Mouse (Mus musculus) hindbrain, embryonic 12.5 days (tissue): ENCODE results near the gene Mybpc2. TPM values are rescaled to one million over a fixed set of nuclear protein-coding genes. Genes with fewer than 3 reads are reported as not detected.

Source experiments
- ATAC-seq: fragments of 200-750 bp; cut with Nextera tagmentation; 2 replicates; pipeline ENCODE4 v1.8.0; 2017; ENCODE audit warnings: moderate TSS enrichment; ENCODE audit not compliant: low FRiP score
- H3K27ac ChIP-seq: fragments of 300-500 bp; sonication (generic); 2 replicates; pipeline ENCODE4 v1.5.1; 2016; ENCODE audit warnings: mild to moderate bottlenecking
- H3K27me3 ChIP-seq: fragments of 300-500 bp; sonication (generic); 2 replicates; pipeline ENCODE4 v1.6.1; 2016; ENCODE audit warnings: mild to moderate bottlenecking
- H3K36me3 ChIP-seq: fragments of 300-500 bp; sonication (generic); 2 replicates; pipeline ENCODE4 v1.6.1; 2016; ENCODE audit warnings: mild to moderate bottlenecking
- H3K4me1 ChIP-seq: fragments of 300-500 bp; sonication (generic); 2 replicates; pipeline ENCODE4 v1.6.1; 2016
- H3K4me2 ChIP-seq: fragments of 300-500 bp; sonication (generic); replicated peaks from 2 replicates; pipeline ENCODE4 v1.6.1; 2016; ENCODE audit warnings: mild to moderate bottlenecking
- H3K4me3 ChIP-seq: fragments of 300-500 bp; sonication (generic); 2 replicates; pipeline ENCODE4 v1.5.1; 2016; ENCODE audit warnings: mild to moderate bottlenecking
- H3K9ac ChIP-seq: fragments of 300-500 bp; sonication (generic); 2 replicates; pipeline ENCODE4 v1.6.1; 2016; ENCODE audit warnings: mild to moderate bottlenecking, moderate library complexity
- H3K9me3 ChIP-seq: fragments of 300-500 bp; sonication (generic); replicated peaks from 2 replicates; pipeline ENCODE4 v1.6.1; 2016; ENCODE audit warnings: mild to moderate bottlenecking
- WGBS: fragments of 180-500 bp; shearing (Covaris S2); methylation state at CpG from one replicate; pipeline ENCODE4 v1.1.7; 2016; 5-methylcytosine and 5-hydroxymethylcytosine counted together
- polyA plus RNA-seq: library from polyadenylated mRNA; unstranded; fragments of >200 nt; fragmentation: Nextera tagmentation; extraction: Ambion mirVana; gene quantifications from 2 replicates; pipeline ENCODE4 v1.2.1, GENCODE M21; 2016

The Mybpc2 gene
- polyA plus RNA-seq, 1 experiment from 2014 or later, result 0.22 TPM

DNA sequence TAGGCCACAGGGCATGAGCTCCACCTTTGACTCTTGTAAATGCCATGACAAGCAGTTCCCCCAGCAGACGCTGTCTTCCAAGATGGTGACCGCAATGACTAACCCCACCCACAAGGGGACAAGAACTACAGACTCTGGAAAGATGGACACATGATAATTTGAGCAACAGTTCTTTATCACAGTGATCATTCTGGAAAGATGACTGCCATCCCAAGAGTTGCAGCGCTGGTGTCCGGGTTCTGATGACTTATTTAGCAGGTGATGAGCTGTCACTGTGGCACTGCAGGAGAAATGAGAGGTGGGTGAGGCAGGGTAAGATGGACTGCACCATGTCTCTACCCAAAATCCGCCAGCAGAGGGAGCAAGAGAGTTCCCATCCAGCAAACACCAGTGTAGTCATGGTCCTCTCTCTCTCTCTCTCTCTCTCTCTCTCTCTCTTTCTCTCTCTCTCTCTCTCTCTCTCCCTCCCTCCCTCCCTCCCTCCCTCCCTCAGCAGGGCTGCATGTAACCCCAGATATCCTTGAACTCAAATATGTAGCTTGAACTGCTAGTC, 22.8 kb downstream of the Mybpc2 start:
- Histone ChIP-seq H3K36me3 (no peaks in the 10 kb centered on the region), H3K9ac (no peak overlapping the region), H3K4me1 (peaks cover 7% of the 10 kb centered on the region), H3K27me3 (0 out of 2 replicates have a peak, but pooled peaks cover 2% of the 10 kb centered on the region), H3K4me3 (no peak overlapping the region), H3K4me2 (no peak overlapping the region), H3K27ac (no peak overlapping the region), H3K9me3 (no peaks in the 10 kb centered on the region)
- ATAC-seq, result 0 out of 2 replicates have a peak, but pooled peaks have one; percentile 56
- 39% methylated on average over 5 of the region's 5 CpGs for WGBS

DNA sequence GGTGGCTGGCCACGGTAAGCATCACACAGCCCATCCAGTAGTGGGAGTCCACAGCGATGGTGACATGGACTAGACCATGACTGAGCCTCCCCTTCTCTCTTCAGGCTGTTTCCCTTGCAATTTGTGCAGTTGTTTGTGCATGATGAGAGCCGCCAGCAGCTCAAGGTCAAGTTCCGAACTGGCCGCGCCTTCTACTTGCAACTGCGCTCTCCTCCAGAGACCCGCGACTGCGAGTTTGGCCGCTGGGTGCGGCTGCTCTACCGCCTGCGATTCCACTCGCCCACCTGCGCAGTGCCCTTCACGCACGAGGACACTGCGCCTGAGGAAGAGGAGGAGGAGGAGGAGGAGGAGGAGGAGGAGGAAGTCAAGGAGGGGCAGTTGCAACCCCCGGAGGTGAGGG, 24.4 kb downstream of the Mybpc2 start:
- ATAC-seq, result no peak
- no peaks in the 10 kb centered on the region for H3K36me3 ChIP-seq
- H3K9me3 ChIP-seq, result no peaks in the 10 kb centered on the region
- H3K4me2 ChIP-seq, result no peak overlapping the region
- no peak overlapping the region for H3K9ac ChIP-seq
- H3K4me1 ChIP-seq, result peaks cover 14% of the 10 kb centered on the region
- 57% methylated on average over 17 of the region's 20 CpGs for WGBS
- H3K27ac ChIP-seq, result no peak overlapping the region
- H3K4me3 ChIP-seq, result no peak overlapping the region
- 0 out of 2 replicates have a peak, but pooled peaks cover 2% of the 10 kb centered on the region for H3K27me3 ChIP-seq

DNA sequence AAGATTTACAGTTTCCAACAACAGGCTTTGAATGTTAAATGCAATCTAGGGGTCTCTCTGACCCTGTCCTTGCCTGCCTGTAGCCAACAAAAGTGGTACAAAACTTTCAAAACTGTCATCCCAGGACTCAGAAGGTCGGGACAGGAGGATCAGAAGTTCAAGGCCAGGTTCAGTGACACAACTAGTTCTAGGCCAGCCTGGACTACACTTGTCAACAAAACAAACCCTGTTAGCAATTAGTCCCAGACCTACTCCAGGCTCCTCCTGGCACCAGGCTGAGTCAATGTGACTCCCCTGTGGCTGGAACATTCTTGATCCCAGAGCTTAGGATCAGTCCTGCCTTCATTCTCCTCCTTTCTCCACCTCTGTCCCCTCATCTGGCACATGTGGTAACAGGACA, 25.5 kb downstream of the Mybpc2 start:
- WGBS, result 75% methylated on average over 1 of the region's 1 CpGs
- Histone ChIP-seq H3K4me2 (no peak overlapping the region), H3K36me3 (peaks cover 7% of the 10 kb centered on the region; the same call in 1 of the 2 replicates), H3K4me3 (no peak overlapping the region), H3K27ac (no peak overlapping the region), H3K9ac (no peak overlapping the region), H3K27me3 (0 out of 2 replicates have a peak, but pooled peaks cover 1% of the 10 kb centered on the region), H3K4me1 (peaks cover 20% of the 10 kb centered on the region), H3K9me3 (no peaks in the 10 kb centered on the region)
- ATAC-seq, result no peak

DNA sequence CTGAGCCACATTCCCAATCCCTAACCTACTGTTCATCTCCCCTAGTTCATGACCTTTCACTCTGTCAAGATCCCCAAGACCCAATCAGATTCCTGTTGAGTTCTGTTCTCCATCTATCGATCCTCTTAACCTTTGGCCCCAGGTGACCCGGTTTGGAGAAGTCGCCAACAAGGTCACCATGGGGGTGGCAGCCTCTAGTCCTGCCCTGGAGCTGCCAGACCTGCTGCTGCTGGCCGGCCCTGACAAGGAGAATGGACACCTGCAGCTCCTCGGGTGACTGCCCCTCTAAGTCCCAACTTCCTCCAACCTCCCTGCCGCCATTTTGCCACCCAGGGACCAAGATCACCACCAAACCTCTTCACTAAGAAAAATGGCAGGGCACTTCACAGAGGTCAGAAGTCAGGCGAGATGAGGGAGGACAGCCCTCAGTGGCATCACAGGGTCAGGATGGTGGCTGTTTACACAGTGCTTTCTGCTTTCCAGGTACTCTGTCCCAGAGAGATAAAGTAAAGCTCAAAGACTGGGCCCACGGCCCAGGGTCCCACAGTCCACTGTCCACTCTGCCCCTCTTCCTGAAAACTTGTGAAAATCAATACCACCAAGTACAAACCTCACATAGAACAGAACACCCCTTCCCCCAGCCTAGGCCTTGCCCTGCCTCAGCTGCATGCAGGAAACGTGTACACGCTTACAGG, 26.9 kb downstream of the Mybpc2 start:
- WGBS, result 86% methylated on average over 10 of the region's 10 CpGs
- ATAC-seq, result no peak
- Histone ChIP-seq H3K27ac (no peak overlapping the region), H3K4me1 (peaks cover 20% of the 10 kb centered on the region), H3K27me3 (no peaks in the 10 kb centered on the region), H3K4me2 (peak overlapping the region; percentile 82), H3K9ac (peak overlapping the region; percentile 87), H3K36me3 (peaks cover 20% of the 10 kb centered on the region), H3K4me3 (peak overlapping the region; percentile 77), H3K9me3 (no peaks in the 10 kb centered on the region)

GRCm38 (mm10) chr7:44496771-44497109, 27.7 kb downstream of the Mybpc2 start:
- H3K4me3 ChIP-seq, result peak overlapping the region; percentile 77
- WGBS, result under 1% methylated on average over 26 of the region's 26 CpGs

DNA sequence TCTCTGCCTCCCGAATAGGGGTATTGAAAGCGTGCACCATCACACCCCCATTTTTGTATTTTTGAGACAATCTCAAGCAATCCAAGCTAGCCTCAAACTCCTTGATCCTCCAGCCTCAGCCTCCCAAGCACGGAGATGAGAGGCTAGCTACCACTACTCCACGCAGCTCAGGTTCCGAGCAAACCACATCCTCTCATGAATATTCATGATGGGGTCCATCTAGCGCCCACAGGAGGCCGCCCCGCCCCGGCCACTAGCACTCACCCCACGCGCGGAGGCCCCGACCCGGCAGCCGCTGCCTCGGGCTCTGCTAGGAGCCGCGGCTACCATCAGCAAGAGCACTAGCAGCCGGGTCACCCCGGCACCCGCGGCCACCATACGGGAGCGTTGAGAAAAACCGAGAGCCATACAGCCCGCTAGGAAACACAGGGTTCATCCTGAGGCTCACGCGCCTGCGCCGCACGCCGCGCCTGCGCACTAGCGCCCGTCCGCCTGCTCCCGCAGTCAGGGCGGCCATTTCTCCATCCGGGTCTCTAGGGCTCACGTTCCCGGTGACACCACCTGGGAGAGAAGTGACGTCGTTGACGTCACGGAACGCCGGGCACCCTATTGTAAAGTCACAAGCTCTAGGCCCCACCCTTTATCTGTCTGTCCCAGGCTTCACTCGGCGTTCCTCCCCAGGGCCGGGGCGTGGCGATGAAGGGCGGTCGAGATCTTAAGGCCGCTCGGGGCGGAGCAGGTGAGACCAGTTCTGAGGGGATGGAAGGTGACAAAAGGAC, 28.3 kb downstream of the Mybpc2 start, which contains the start of the genes Emc10 and Fam71e1:
Gene Emc10 (minus strand): TSS at position 538 of the 779 bp plus-strand sequence.
Gene Fam71e1 (plus strand): TSS at position 590 of the 779 bp plus-strand sequence.
- H3K9ac ChIP-seq, result peak within 1 kb of the TSS; percentile 87
- peaks cover 20% of the 10 kb centered on the region for H3K4me1 ChIP-seq
- peak within 1 kb of the TSS; percentile 82 for H3K4me2 ChIP-seq
- peaks cover 33% of the 10 kb centered on the region for H3K36me3 ChIP-seq
- H3K4me3 ChIP-seq, result peak within 1 kb of the TSS; percentile 77
- WGBS, result under 1% methylated on average over 58 of the region's 58 CpGs
- ATAC-seq, result peak; percentile 97
- no peaks in the 10 kb centered on the region for H3K27me3 ChIP-seq
- H3K9me3 ChIP-seq, result no peaks in the 10 kb centered on the region
- peak within 1 kb of the TSS; percentile 94 for H3K27ac ChIP-seq

More at GRCm38 (mm10) chr7:44496771-44497109, 27.7 kb downstream of the Mybpc2 start:
- Histone ChIP-seq H3K27me3 (no peaks in the 10 kb centered on the region), H3K27ac (peak overlapping the region; percentile 94), H3K9ac (peak overlapping the region; percentile 87), H3K4me1 (peaks cover 20% of the 10 kb centered on the region), H3K9me3 (no peaks in the 10 kb centered on the region), H3K4me2 (peak overlapping the region; percentile 82), H3K36me3 (peaks cover 28% of the 10 kb centered on the region)
- ATAC-seq, result no peak

DNA sequence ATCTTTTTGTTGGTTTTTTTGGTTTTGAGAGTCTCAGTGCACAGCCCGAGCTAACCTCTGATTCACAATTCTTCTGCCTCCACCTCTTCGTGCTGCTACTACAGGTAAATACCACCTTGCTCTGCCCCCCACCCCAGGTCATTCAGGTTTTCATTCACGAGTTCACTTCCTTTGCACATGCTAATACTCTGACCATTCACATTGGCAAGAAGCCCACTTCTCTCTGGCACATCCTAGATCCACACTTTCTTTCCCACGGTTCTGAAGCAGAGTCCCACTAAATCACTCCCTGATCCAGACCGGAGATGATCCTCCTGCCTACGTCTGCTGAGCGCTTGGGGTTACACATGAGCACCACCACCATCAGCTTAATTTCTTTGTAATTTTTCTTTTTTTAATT, 29.4 kb downstream of the Mybpc2 start:
- H3K27me3 ChIP-seq, result no peaks in the 10 kb centered on the region
- WGBS, result 89% methylated on average over 7 of the region's 7 CpGs
- H3K36me3 ChIP-seq, result peaks cover 44% of the 10 kb centered on the region
- H3K4me3 ChIP-seq, result peak overlapping the region; percentile 77; the same call in 1 of the 2 replicates
- no peak for ATAC-seq
- H3K9me3 ChIP-seq, result no peaks in the 10 kb centered on the region
- H3K4me2 ChIP-seq, result peak overlapping the region; percentile 82
- H3K4me1 ChIP-seq, result peaks cover 20% of the 10 kb centered on the region
- H3K9ac ChIP-seq, result peak overlapping the region; percentile 81
- H3K27ac ChIP-seq, result 0 out of 2 replicates have a peak overlapping the region, but pooled peaks have one; percentile 4

- no peak for ATAC-seq
- Histone ChIP-seq H3K27ac (0 out of 2 replicates have a peak overlapping the region, but pooled peaks have one; percentile 4), H3K4me1 (peaks cover 20% of the 10 kb centered on the region), H3K9ac (0 out of 2 replicates have a peak overlapping the region, but pooled peaks have one; percentile 81), H3K9me3 (no peaks in the 10 kb centered on the region), H3K4me3 (no peak overlapping the region), H3K4me2 (peak overlapping the region; percentile 82; the same call in 1 of the 2 replicates), H3K27me3 (no peaks in the 10 kb centered on the region), H3K36me3 (peaks cover 48% of the 10 kb centered on the region)
- WGBS, result 95% methylated on average over 12 of the region's 12 CpGs
Measured at GRCm38 (mm10) chr7:44494681-44495080, 29.8 kb downstream of the Mybpc2 start.

GRCm38 (mm10) chr7:44492166-44492826, 32.2 kb downstream of the Mybpc2 start:
- WGBS, result 91% methylated on average over 21 of the region's 21 CpGs
- Histone ChIP-seq H3K27me3 (no peaks in the 10 kb centered on the region), H3K4me2 (no peak overlapping the region), H3K4me1 (peaks cover 19% of the 10 kb centered on the region), H3K27ac (no peak overlapping the region), H3K4me3 (no peak overlapping the region), H3K9ac (no peak overlapping the region), H3K9me3 (no peaks in the 10 kb centered on the region), H3K36me3 (peaks cover 61% of the 10 kb centered on the region)
- ATAC-seq, result no peak

GRCm38 (mm10) chr7:44491391-44491790, 33.1 kb downstream of the Mybpc2 start:
- H3K9ac ChIP-seq, result no peak overlapping the region

DNA sequence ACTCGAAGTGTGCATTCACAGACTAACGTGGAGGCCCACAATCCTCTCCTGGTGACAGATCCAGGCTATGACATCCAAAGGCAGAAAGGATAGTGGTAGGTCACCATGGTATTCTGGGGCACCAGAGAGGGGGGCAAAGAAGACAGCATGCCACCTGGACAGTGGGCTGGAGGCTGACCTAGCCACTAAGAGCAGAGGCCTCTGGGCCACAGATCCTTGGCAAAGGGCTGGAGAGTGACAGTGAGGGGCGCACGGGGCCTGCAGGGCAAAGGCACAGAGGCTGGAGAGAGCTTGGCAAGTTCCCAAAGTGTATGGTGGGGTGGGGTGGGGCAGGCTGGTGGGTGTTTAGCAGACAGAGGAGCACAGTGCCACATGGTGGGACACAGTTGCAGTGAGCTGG, 34.2 kb downstream of the Mybpc2 start:
- WGBS, result 92% methylated on average over 4 of the region's 4 CpGs
- Histone ChIP-seq H3K27ac (no peak overlapping the region), H3K9ac (no peak overlapping the region), H3K36me3 (peaks cover 61% of the 10 kb centered on the region), H3K4me2 (no peak overlapping the region), H3K4me3 (no peak overlapping the region), H3K4me1 (peaks cover 13% of the 10 kb centered on the region), H3K9me3 (no peaks in the 10 kb centered on the region), H3K27me3 (no peaks in the 10 kb centered on the region)
- no peak for ATAC-seq

More at GRCm38 (mm10) chr7:44491391-44491790, 33.1 kb downstream of the Mybpc2 start:
- H3K27me3 ChIP-seq, result no peaks in the 10 kb centered on the region
- no peak overlapping the region for H3K4me3 ChIP-seq
- no peaks in the 10 kb centered on the region for H3K9me3 ChIP-seq
- whole genome bisulfite sequencing, result 96% methylated on average over 5 of the region's 5 CpGs
- H3K4me2 ChIP-seq, result no peak overlapping the region
- H3K36me3 ChIP-seq, result peaks cover 61% of the 10 kb centered on the region
- H3K4me1 ChIP-seq, result peaks cover 19% of the 10 kb centered on the region
- no peak for ATAC-seq
- no peak overlapping the region for H3K27ac ChIP-seq
